Mouse (Mus musculus): Measurements from ENCODE around the gene A1bg.

The A1bg gene

GRCm38 (mm10) chr15:60922912-60923311 is at the start of gene A1bg:
TSS of gene A1bg (minus strand) at chr15:60923012.
- no peak for DNase-seq (ENCODE audit: low spot score in 2 of 2)

- DNase-seq (ENCODE audit: low spot score in 2 of 2) = no peak
Measured at GRCm38 (mm10) chr15:60968549-60968861, 45.7 kb upstream of the A1bg start.

GRCm38 (mm10) chr15:60967841-60968548 is 45.2 kb upstream of the A1bg start:
- DNase-seq (ENCODE audit: low spot score in 2 of 2) = no peak

GRCm38 (mm10) chr15:60925686-60926085 is 2.9 kb upstream of the A1bg start:
- no peak for DNase-seq (ENCODE audit: low spot score in 2 of 2)

- no peak for DNase-seq (ENCODE audit: low spot score in 2 of 2)
Measured at GRCm38 (mm10) chr15:60903763-60904697, 18.8 kb downstream of the A1bg start.

GRCm38 (mm10) chr15:60898187-60898965 is 24.4 kb downstream of the A1bg start:
- no peak for DNase-seq (ENCODE audit: low spot score in 2 of 2)

GRCm38 (mm10) chr15:60896040-60896439 is 26.8 kb downstream of the A1bg start:
- DNase-seq (ENCODE audit: low spot score in 2 of 2) = no peak

GRCm38 (mm10) chr15:60892976-60893463 is 29.8 kb downstream of the A1bg start:
- no peak for DNase-seq (ENCODE audit: low spot score in 2 of 2)

GRCm38 (mm10) chr15:60888724-60889123 is 34.1 kb downstream of the A1bg start:
- no peak for DNase-seq (ENCODE audit: low spot score in 2 of 2)

GRCm38 (mm10) chr15:60875721-60876120 is 47.1 kb downstream of the A1bg start:
- DNase-seq (ENCODE audit: low spot score in 2 of 2) = no peak

- DNase-seq (ENCODE audit: low spot score in 2 of 2) = no peak
Measured at GRCm38 (mm10) chr15:60862417-60862816, 60.4 kb downstream of the A1bg start.

GRCm38 (mm10) chr15:60855112-60855511 is 67.7 kb downstream of the A1bg start:
- DNase-seq (ENCODE audit: low spot score in 2 of 2) = no peak

- DNase-seq (ENCODE audit: low spot score in 2 of 2) = no peak
Measured at GRCm38 (mm10) chr15:60854151-60854550, 68.7 kb downstream of the A1bg start.

GRCm38 (mm10) chr15:60853231-60853999 is 69.4 kb downstream of the A1bg start, which contains the start of gene Fam84b:
TSS of gene Fam84b (minus strand) at chr15:60853778.
- peak in 1 of 2 experiments; percentile 17 for DNase-seq (ENCODE audit: low spot score in 2 of 2)

- no peak for DNase-seq (ENCODE audit: low spot score in 2 of 2)
Measured at GRCm38 (mm10) chr15:60848630-60849029, 74.2 kb downstream of the A1bg start.
